Mouse (Mus musculus) hindbrain, embryonic 13.5 days (tissue): ENCODE results near the gene Nfrkb. TPM values are rescaled to one million over a fixed set of nuclear protein-coding genes. Genes with fewer than 3 reads are reported as not detected.

Source experiments
- ATAC-seq: fragments of 200-750 bp; cut with Nextera tagmentation; 2 replicates; pipeline ENCODE4 v1.8.0; 2017; ENCODE audit warnings: moderate TSS enrichment; ENCODE audit not compliant: low FRiP score
- H3K27ac ChIP-seq: fragments of 300-500 bp; sonication (generic); 2 replicates; pipeline ENCODE4 v1.5.1; 2015; ENCODE audit warnings: inconsistent platforms, mild to moderate bottlenecking, moderate library complexity
- H3K27me3 ChIP-seq: fragments of 300-500 bp; sonication (generic); 2 replicates; pipeline ENCODE4 v1.6.1; 2015; ENCODE audit warnings: mild to moderate bottlenecking, inconsistent platforms
- H3K36me3 ChIP-seq: fragments of 300-500 bp; sonication (generic); 2 replicates; pipeline ENCODE4 v1.6.1; 2015; ENCODE audit warnings: mild to moderate bottlenecking, inconsistent platforms
- H3K4me1 ChIP-seq: fragments of 300-500 bp; sonication (generic); replicated peaks from 2 replicates; pipeline ENCODE4 v1.6.1; 2015; ENCODE audit warnings: inconsistent platforms
- H3K4me2 ChIP-seq: fragments of 300-500 bp; sonication (generic); 2 replicates; pipeline ENCODE4 v1.6.1; 2015; ENCODE audit warnings: inconsistent platforms, mild to moderate bottlenecking, moderate library complexity
- H3K4me3 ChIP-seq: fragments of 300-500 bp; sonication (generic); 2 replicates; pipeline ENCODE4 v1.5.1; 2015; ENCODE audit warnings: mild to moderate bottlenecking, inconsistent platforms
- H3K9ac ChIP-seq: fragments of 300-500 bp; sonication (generic); 2 replicates; pipeline ENCODE4 v1.6.1; 2015; ENCODE audit warnings: mild to moderate bottlenecking, inconsistent platforms
- H3K9me3 ChIP-seq: fragments of 300-500 bp; sonication (generic); 2 replicates; pipeline ENCODE4 v1.6.1; 2016; ENCODE audit warnings: inconsistent platforms
- WGBS: fragments of 180-500 bp; shearing (Covaris S2); methylation state at CpG from one replicate; pipeline ENCODE4 v1.1.7; 2015; 5-methylcytosine and 5-hydroxymethylcytosine counted together
- polyA plus RNA-seq: library from polyadenylated mRNA; unstranded; fragments of >200 nt; fragmentation: Nextera tagmentation; extraction: Ambion mirVana; gene quantifications from 2 replicates; pipeline ENCODE4 v1.2.1, GENCODE M21; 2015

Nfrkb gene
- polyA plus RNA-seq, 1 experiment from 2014 or later = 28.3 TPM

DNA sequence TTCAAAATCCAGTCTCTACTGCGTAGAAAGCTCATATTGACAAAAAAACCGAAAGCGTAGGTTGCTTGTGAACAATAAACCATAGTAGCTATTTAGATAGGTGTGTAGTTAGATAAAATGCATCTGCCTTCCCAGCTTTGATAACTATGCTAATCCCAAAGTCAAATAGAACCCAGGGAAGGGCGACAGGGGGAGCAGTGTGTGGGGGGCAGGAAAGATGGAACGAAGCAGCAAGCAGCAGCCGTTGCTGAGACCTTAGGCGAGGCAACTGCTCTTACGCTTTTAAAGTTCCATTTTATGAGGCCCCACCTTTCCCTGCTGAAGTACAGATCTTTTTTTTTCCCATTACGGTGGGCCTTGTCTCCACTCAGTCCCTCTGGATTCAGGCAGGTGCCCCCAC lies 77.2 kb downstream of the Nfrkb start:
- Histone ChIP-seq H3K4me3 (no peak overlapping the region), H3K27me3 (peaks cover 33% of the 10 kb centered on the region), H3K4me1 (peaks cover 8% of the 10 kb centered on the region), H3K36me3 (no peaks in the 10 kb centered on the region), H3K4me2 (no peak overlapping the region), H3K27ac (no peak overlapping the region), H3K9me3 (no peaks in the 10 kb centered on the region), H3K9ac (no peak overlapping the region)
- ATAC-seq = no peak
- 57% methylated on average over 9 of the region's 9 CpGs for WGBS

DNA sequence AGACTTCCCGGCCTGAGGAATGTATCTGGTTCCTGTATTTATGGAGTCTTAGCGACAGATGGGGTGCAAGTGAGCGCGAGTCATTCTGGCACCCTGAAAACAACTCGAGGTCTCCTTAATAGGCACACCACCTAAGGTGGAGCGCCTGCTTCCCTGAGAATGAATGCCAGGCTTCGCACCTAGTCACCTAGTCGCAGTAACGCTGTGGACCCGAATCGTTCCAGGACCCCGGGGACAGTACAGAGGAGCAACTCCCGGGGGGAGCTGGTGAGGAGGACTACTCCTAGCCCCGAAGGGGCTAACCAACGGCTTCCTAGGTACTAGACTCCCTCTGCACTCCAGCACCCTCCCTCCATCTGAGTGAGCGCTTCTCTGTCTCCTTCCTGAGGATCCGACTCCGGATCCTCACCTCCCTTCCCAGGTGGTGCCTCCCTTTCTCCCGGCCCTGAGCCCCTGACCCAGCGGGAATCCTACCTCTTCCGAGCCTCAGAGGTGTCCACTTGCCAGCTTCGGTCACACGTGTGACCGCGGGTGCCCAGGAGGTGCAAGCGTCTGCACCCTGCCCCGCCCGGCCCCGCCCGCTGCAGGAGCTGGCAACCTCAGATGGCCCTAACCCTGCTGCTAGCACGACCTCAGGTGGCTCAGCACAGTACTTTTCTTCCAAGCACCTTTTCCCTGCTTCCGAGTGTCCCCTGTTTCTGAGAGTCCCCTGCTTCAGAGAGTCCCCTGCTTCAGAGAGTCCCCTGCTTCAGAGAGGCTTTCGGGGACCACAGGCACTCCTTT lies 77.9 kb downstream of the Nfrkb start, which contains the start of gene Tmem45b:
Tmem45b (minus strand) TSS at position 771 of the 783 bp plus-strand sequence.
- no peaks in the 10 kb centered on the region for H3K9me3 ChIP-seq
- peaks cover 33% of the 10 kb centered on the region for H3K27me3 ChIP-seq
- H3K4me2 ChIP-seq = peak within 1 kb of the TSS; percentile 34
- 12% methylated on average over 33 of the region's 33 CpGs for WGBS
- H3K36me3 ChIP-seq = no peaks in the 10 kb centered on the region
- no peak for ATAC-seq
- no peak within 1 kb of the TSS for H3K9ac ChIP-seq
- peaks cover 8% of the 10 kb centered on the region for H3K4me1 ChIP-seq
- no peak within 1 kb of the TSS for H3K27ac ChIP-seq
- H3K4me3 ChIP-seq = peak within 1 kb of the TSS; percentile 17

Other genes with a start within 250 kb of the Nfrkb start
- 307 and 315 TPM in 2 replicates for gene Aplp2, start 174.4 kb upstream of the Nfrkb start, polyA plus RNA-seq
- 7.9 and 8.6 TPM in 2 replicates for gene Prdm10, start 105.7 kb upstream of the Nfrkb start, polyA plus RNA-seq
- 0.22 TPM in 1 of 2 replicates, not detected in the other for gene Tmem45b, start 78.3 kb downstream of the Nfrkb start, polyA plus RNA-seq